Mouse (Mus musculus): ENCODE results near the gene Ankrd11.

DNA sequence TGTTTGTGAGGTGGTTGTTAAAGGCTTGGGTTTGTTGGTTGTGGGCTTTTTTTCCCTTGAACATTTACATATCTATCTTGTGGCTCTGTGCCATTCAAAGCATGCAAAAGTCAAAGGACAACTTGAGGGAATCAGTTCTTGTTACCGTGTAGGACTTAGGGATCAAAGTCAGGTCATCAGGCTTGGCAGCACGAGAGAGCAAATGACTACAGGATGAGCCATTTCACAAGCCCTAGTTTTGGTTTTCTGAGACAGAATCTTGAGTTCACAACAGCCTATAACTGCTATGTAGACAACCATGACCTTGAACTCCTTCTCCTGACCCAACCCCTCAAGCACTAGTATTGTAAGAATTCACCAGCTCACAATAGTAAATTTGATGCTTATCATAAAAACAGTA, 3.7 kb downstream of the Ankrd11 start:
- TF ChIP-seq POLR2A (IDR thresholded peaks at IDR 0.05; ENCODE audit: extremely low read depth, insufficient read depth, low read length) (no peak), CTCF (IDR thresholded peaks at IDR 0.05; ENCODE audit: extremely low read depth, insufficient read depth, low read length) (no peak)

Measured in cortical plate, adult 2 months (tissue).